Mouse (Mus musculus) retina, adult 2 months (tissue): Measurements from ENCODE around the gene Pgm5.
"Not testable (repeated sequence)": the region's sequence is repeated elsewhere in the genome, so short reads cannot be mapped to it uniquely, and the experiment has no call there.

Source experiments
- DNase-seq: peaks from one replicate; pipeline ENCODE4 v3.0.0-alpha.2; 2012; ENCODE audit warnings: low read depth, low spot score

Gene Pgm5

GRCm38 (mm10) chr19:24861612-24862451, at the start of gene Pgm5:
Gene Pgm5 (minus strand): TSS chr19:24861855.
- no peak for DNase-seq

- DNase-seq = no peak
Measured at GRCm38 (mm10) chr19:24908385-24909155, 46.9 kb upstream of the Pgm5 start.

- DNase-seq = no peak
Measured at GRCm38 (mm10) chr19:24907655-24908054, 46.0 kb upstream of the Pgm5 start.

- DNase-seq = no peak
Measured at GRCm38 (mm10) chr19:24902821-24903220, 41.2 kb upstream of the Pgm5 start.

- DNase-seq = no peak
Measured at GRCm38 (mm10) chr19:24902256-24902655, 40.6 kb upstream of the Pgm5 start.

- no peak for DNase-seq
Measured at GRCm38 (mm10) chr19:24901666-24902065, 40.0 kb upstream of the Pgm5 start.

- no peak for DNase-seq
Measured at GRCm38 (mm10) chr19:24900581-24901220, 39.0 kb upstream of the Pgm5 start, which contains the start of gene Foxd4. Gene Foxd4 (minus strand): TSS chr19:24901197.

GRCm38 (mm10) chr19:24899578-24900544, 38.2 kb upstream of the Pgm5 start:
- DNase-seq = no peak

GRCm38 (mm10) chr19:24898737-24899577, 37.3 kb upstream of the Pgm5 start:
- no peak for DNase-seq

GRCm38 (mm10) chr19:24897896-24898736, 36.5 kb upstream of the Pgm5 start:
- no peak for DNase-seq

GRCm38 (mm10) chr19:24897006-24897895, 35.6 kb upstream of the Pgm5 start:
- no peak for DNase-seq

- DNase-seq = no peak
Measured at GRCm38 (mm10) chr19:24896536-24896935, 34.9 kb upstream of the Pgm5 start.

GRCm38 (mm10) chr19:24886888-24887287, 25.2 kb upstream of the Pgm5 start:
- DNase-seq = no peak

GRCm38 (mm10) chr19:24885504-24885903, 23.8 kb upstream of the Pgm5 start:
- no peak for DNase-seq

- DNase-seq = no peak
Measured at GRCm38 (mm10) chr19:24881237-24881636, 19.6 kb upstream of the Pgm5 start.

- not testable (repeated sequence) for DNase-seq
Measured at GRCm38 (mm10) chr19:24875129-24875870, 13.6 kb upstream of the Pgm5 start, which contains the start of gene Gm10053. Gene Gm10053 (plus strand): TSS chr19:24875686.

GRCm38 (mm10) chr19:24873873-24874272, 12.2 kb upstream of the Pgm5 start:
- DNase-seq = no peak
